Mouse (Mus musculus) liver, embryonic 16.5 days (tissue): ENCODE measurements around the gene 4933415A04Rik. TPM values are rescaled to one million over a fixed set of nuclear protein-coding genes. Genes with fewer than 3 reads are reported as not detected.
A peak's percentile ranks its signal among the peaks of the same experiment; 100 is the strongest.

Experiments used
- ATAC-seq: fragments of 200-750 bp; cut with Nextera tagmentation; 2 replicates; pipeline ENCODE4 v1.8.0; 2017; ENCODE audit warnings: low read depth, mild to moderate bottlenecking, moderate number of reproducible peaks, moderate library complexity
- H3K27ac ChIP-seq: fragments of 300-500 bp; sonication (generic); 2 replicates; pipeline ENCODE4 v1.5.1; 2014; ENCODE audit warnings: mild to moderate bottlenecking, low read length
- H3K27me3 ChIP-seq: fragments of 300-500 bp; sonication (generic); 2 replicates; pipeline ENCODE4 v1.6.1; 2014; ENCODE audit warnings: low read depth, low read length, mixed read lengths; ENCODE audit not compliant: control insufficient read depth, insufficient read depth
- H3K36me3 ChIP-seq: fragments of 300-500 bp; sonication (generic); 2 replicates; pipeline ENCODE4 v1.6.1; 2014; ENCODE audit warnings: mild to moderate bottlenecking; ENCODE audit not compliant: control insufficient read depth, insufficient read depth
- H3K4me1 ChIP-seq: fragments of 300-500 bp; sonication (generic); 2 replicates; pipeline ENCODE4 v1.6.1; 2014; ENCODE audit warnings: low read depth, low read length, mixed read lengths; ENCODE audit not compliant: control insufficient read depth
- H3K4me2 ChIP-seq: fragments of 300-500 bp; sonication (generic); 2 replicates; pipeline ENCODE4 v1.6.1; 2014; ENCODE audit warnings: low read depth, low read length, mixed read lengths
- H3K4me3 ChIP-seq: fragments of 300-500 bp; sonication (generic); 2 replicates; pipeline ENCODE4 v1.5.1; 2014; ENCODE audit warnings: low read depth, mild to moderate bottlenecking, low read length
- H3K9ac ChIP-seq: fragments of 300-500 bp; sonication (generic); 2 replicates; pipeline ENCODE4 v1.6.1; 2014; ENCODE audit warnings: low read depth, low read length
- H3K9me3 ChIP-seq: fragments of 300-500 bp; sonication (generic); replicated peaks from 2 replicates; pipeline ENCODE4 v1.6.1; 2016; ENCODE audit warnings: low read length; ENCODE audit not compliant: control insufficient read depth
- WGBS: fragments of 180-500 bp; shearing (Covaris S2); extraction: QIAGEN DNeasy Blood & Tissue Kit; methylation state at CpG from one replicate; pipeline ENCODE4 v1.1.7; 2014; ENCODE audit not compliant: insufficient replicate concordance; 5-methylcytosine and 5-hydroxymethylcytosine counted together
- polyA plus RNA-seq: library from polyadenylated mRNA; unstranded; fragments of >200 nt; fragmentation: Nextera tagmentation; extraction: Ambion mirVana; gene quantifications from 2 replicates; pipeline ENCODE4 v1.2.1, GENCODE M21; 2015

Gene 4933415A04Rik
- polyA plus RNA-seq, 1 experiment from 2014 or later, result 0.71 TPM

DNA sequence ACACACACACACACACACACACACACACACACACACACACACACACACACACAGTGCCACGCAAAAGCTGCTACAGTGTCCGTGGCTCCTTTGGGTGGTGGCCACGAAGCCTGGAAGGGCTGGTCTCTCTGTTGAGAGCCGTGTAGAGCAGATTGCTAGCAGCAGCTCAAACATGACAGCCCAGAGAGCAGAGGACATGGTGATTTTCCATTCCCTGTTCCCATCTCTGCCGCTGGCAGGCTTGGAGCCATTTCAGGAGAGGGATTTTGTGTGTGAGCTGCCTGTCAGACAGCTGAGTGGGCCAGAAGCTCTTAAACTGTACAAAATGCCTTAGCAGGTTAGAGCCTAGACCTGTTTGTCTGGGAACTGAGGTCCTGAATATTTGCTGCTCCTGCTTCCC lies 20.1 kb upstream of the 4933415A04Rik start:
- H3K4me1 ChIP-seq, result no peaks in the 10 kb centered on the region
- H3K27ac ChIP-seq, result no peak overlapping the region
- WGBS, result 62% methylated on average over 5 of the region's 5 CpGs
- H3K27me3 ChIP-seq, result no peaks in the 10 kb centered on the region
- H3K9me3 ChIP-seq, result no peaks in the 10 kb centered on the region
- H3K36me3 ChIP-seq, result no peaks in the 10 kb centered on the region
- no peak overlapping the region for H3K4me3 ChIP-seq
- no peak overlapping the region for H3K4me2 ChIP-seq
- H3K9ac ChIP-seq, result no peak overlapping the region
- ATAC-seq, result no peak

DNA sequence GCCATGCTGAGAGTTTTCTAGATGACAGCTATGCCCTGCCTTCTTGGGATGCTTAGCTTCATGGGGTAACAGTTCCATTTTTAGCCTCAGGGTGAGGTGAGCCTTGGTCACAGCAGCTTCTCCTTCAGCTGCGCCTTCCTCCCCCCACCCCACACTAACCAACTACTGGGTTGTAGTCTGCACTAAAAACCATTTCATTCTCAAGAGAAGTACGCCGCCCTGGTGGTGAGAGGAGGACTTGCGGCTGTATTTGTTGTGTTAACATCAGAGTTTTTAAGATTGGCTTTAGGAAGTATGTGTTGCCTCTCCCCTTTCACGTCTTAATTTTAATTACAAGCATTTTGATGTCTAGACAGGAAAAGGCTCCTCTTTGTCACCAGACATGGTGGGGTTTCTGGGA lies 18.6 kb upstream of the 4933415A04Rik start:
- Histone ChIP-seq H3K9me3 (no peaks in the 10 kb centered on the region), H3K27me3 (no peaks in the 10 kb centered on the region), H3K4me2 (no peak overlapping the region), H3K4me3 (no peak overlapping the region), H3K9ac (no peak overlapping the region), H3K36me3 (no peaks in the 10 kb centered on the region), H3K4me1 (no peaks in the 10 kb centered on the region), H3K27ac (no peak overlapping the region)
- no peak for ATAC-seq
- WGBS, result 26% methylated on average over 5 of the region's 5 CpGs

GRCm38 (mm10) chr11:43569188-43569587 lies 17.7 kb upstream of the 4933415A04Rik start:
- no peaks in the 10 kb centered on the region for H3K9me3 ChIP-seq
- H3K4me3 ChIP-seq, result no peak overlapping the region
- no peak for ATAC-seq
- H3K27ac ChIP-seq, result no peak overlapping the region
- no peak overlapping the region for H3K4me2 ChIP-seq
- WGBS, result 39% methylated on average over 5 of the region's 5 CpGs
- H3K9ac ChIP-seq, result no peak overlapping the region
- no peaks in the 10 kb centered on the region for H3K27me3 ChIP-seq
- no peaks in the 10 kb centered on the region for H3K36me3 ChIP-seq
- no peaks in the 10 kb centered on the region for H3K4me1 ChIP-seq

GRCm38 (mm10) chr11:43569595-43569994 lies 17.2 kb upstream of the 4933415A04Rik start:
- Histone ChIP-seq H3K4me3 (no peak overlapping the region), H3K27ac (no peak overlapping the region), H3K4me2 (no peak overlapping the region), H3K9me3 (no peaks in the 10 kb centered on the region), H3K36me3 (no peaks in the 10 kb centered on the region), H3K27me3 (no peaks in the 10 kb centered on the region), H3K9ac (no peak overlapping the region), H3K4me1 (no peaks in the 10 kb centered on the region)
- ATAC-seq, result peak; percentile 51
- 25% methylated on average over 11 of the region's 11 CpGs for WGBS

GRCm38 (mm10) chr11:43575061-43575375 lies 11.8 kb upstream of the 4933415A04Rik start:
- Histone ChIP-seq H3K4me2 (no peak overlapping the region), H3K36me3 (no peaks in the 10 kb centered on the region), H3K9ac (no peak overlapping the region), H3K27ac (no peak overlapping the region), H3K4me1 (no peaks in the 10 kb centered on the region), H3K27me3 (no peaks in the 10 kb centered on the region), H3K9me3 (no peaks in the 10 kb centered on the region), H3K4me3 (no peak overlapping the region)
- WGBS, result 21% methylated on average over 3 of the region's 3 CpGs
- ATAC-seq, result no peak

GRCm38 (mm10) chr11:43575376-43576151 lies 11.3 kb upstream of the 4933415A04Rik start:
- WGBS, result 15% methylated on average over 9 of the region's 9 CpGs
- no peak overlapping the region for H3K4me2 ChIP-seq
- H3K9me3 ChIP-seq, result no peaks in the 10 kb centered on the region
- H3K27me3 ChIP-seq, result no peaks in the 10 kb centered on the region
- ATAC-seq, result no peak
- H3K4me3 ChIP-seq, result no peak overlapping the region
- no peak overlapping the region for H3K9ac ChIP-seq
- H3K27ac ChIP-seq, result no peak overlapping the region
- H3K36me3 ChIP-seq, result no peaks in the 10 kb centered on the region
- H3K4me1 ChIP-seq, result no peaks in the 10 kb centered on the region

GRCm38 (mm10) chr11:43577713-43578478 lies 8.9 kb upstream of the 4933415A04Rik start:
- no peaks in the 10 kb centered on the region for H3K4me1 ChIP-seq
- no peak overlapping the region for H3K27ac ChIP-seq
- no peaks in the 10 kb centered on the region for H3K9me3 ChIP-seq
- no peaks in the 10 kb centered on the region for H3K36me3 ChIP-seq
- H3K4me2 ChIP-seq, result no peak overlapping the region
- WGBS, result 59% methylated on average over 11 of the region's 11 CpGs
- H3K27me3 ChIP-seq, result no peaks in the 10 kb centered on the region
- H3K4me3 ChIP-seq, result no peak overlapping the region
- no peak for ATAC-seq
- no peak overlapping the region for H3K9ac ChIP-seq

GRCm38 (mm10) chr11:43585211-43586005 lies 1.4 kb upstream of the 4933415A04Rik start:
- ATAC-seq, result no peak
- no peak overlapping the region for H3K4me3 ChIP-seq
- no peak overlapping the region for H3K4me2 ChIP-seq
- no peaks in the 10 kb centered on the region for H3K9me3 ChIP-seq
- no peak overlapping the region for H3K9ac ChIP-seq
- H3K4me1 ChIP-seq, result no peaks in the 10 kb centered on the region
- no peak overlapping the region for H3K27ac ChIP-seq
- WGBS, result 80% methylated on average over 22 of the region's 22 CpGs
- no peaks in the 10 kb centered on the region for H3K36me3 ChIP-seq
- no peaks in the 10 kb centered on the region for H3K27me3 ChIP-seq
